Mouse (Mus musculus): ENCODE results near the gene Hs3st3a1.

The Hs3st3a1 gene

GRCm38 (mm10) chr11:64489587-64490433 lies 54.7 kb downstream of the Hs3st3a1 start:
- peak; percentile 20 to 24 for DNase-seq (ENCODE audit: low spot score in 2 of 2)

GRCm38 (mm10) chr11:64494448-64494847 lies 59.3 kb downstream of the Hs3st3a1 start:
- DNase-seq (ENCODE audit: low spot score in 2 of 2): no peak

GRCm38 (mm10) chr11:64495935-64496334 lies 60.8 kb downstream of the Hs3st3a1 start:
- DNase-seq (ENCODE audit: low spot score in 2 of 2): no peak

GRCm38 (mm10) chr11:64496677-64497076 lies 61.5 kb downstream of the Hs3st3a1 start:
- DNase-seq (ENCODE audit: low spot score in 2 of 2): no peak

GRCm38 (mm10) chr11:64500536-64501112 lies 65.5 kb downstream of the Hs3st3a1 start:
- peak in 1 of 2 experiments; percentile 45 for DNase-seq (ENCODE audit: low spot score in 2 of 2)

GRCm38 (mm10) chr11:64503040-64503439 lies 67.9 kb downstream of the Hs3st3a1 start:
- no peak for DNase-seq (ENCODE audit: low spot score in 2 of 2)

GRCm38 (mm10) chr11:64505924-64506323 lies 70.8 kb downstream of the Hs3st3a1 start:
- DNase-seq (ENCODE audit: low spot score in 2 of 2): no peak

- no peak for DNase-seq (ENCODE audit: low spot score in 2 of 2)
These were observed 71.9 kb downstream of the Hs3st3a1 start for GRCm38 (mm10) chr11:64507024-64507423.

GRCm38 (mm10) chr11:64509106-64509505 lies 74.0 kb downstream of the Hs3st3a1 start:
- no peak for DNase-seq (ENCODE audit: low spot score in 2 of 2)

- DNase-seq (ENCODE audit: low spot score in 2 of 2): no peak
These were observed 77.2 kb downstream of the Hs3st3a1 start for GRCm38 (mm10) chr11:64512301-64512700.

- DNase-seq (ENCODE audit: low spot score in 2 of 2): no peak
These were observed 78.3 kb downstream of the Hs3st3a1 start for GRCm38 (mm10) chr11:64513419-64513818.

- no peak for DNase-seq (ENCODE audit: low spot score in 2 of 2)
These were observed 81.8 kb downstream of the Hs3st3a1 start for GRCm38 (mm10) chr11:64516712-64517589.

- peak in 1 of 2 experiments; percentile 25 for DNase-seq (ENCODE audit: low spot score in 2 of 2)
These were observed 83.2 kb downstream of the Hs3st3a1 start for GRCm38 (mm10) chr11:64518146-64518841.

GRCm38 (mm10) chr11:64523993-64524570 lies 89.0 kb downstream of the Hs3st3a1 start:
- no peak for DNase-seq (ENCODE audit: low spot score in 2 of 2)

GRCm38 (mm10) chr11:64537230-64537629 lies 102.1 kb downstream of the Hs3st3a1 start:
- no peak for DNase-seq (ENCODE audit: low spot score in 2 of 2)

- no peak for DNase-seq (ENCODE audit: low spot score in 2 of 2)
These were observed 106.7 kb downstream of the Hs3st3a1 start for GRCm38 (mm10) chr11:64541866-64542265.

GRCm38 (mm10) chr11:64542335-64542734 lies 107.2 kb downstream of the Hs3st3a1 start:
- no peak for DNase-seq (ENCODE audit: low spot score in 2 of 2)

GRCm38 (mm10) chr11:64543181-64543641 lies 108.1 kb downstream of the Hs3st3a1 start:
- no peak for DNase-seq (ENCODE audit: low spot score in 2 of 2)

- no peak for DNase-seq (ENCODE audit: low spot score in 2 of 2)
These were observed 109.1 kb downstream of the Hs3st3a1 start for GRCm38 (mm10) chr11:64544236-64544635.

GRCm38 (mm10) chr11:64549380-64549779 lies 114.2 kb downstream of the Hs3st3a1 start:
- DNase-seq (ENCODE audit: low spot score in 2 of 2): no peak

- DNase-seq (ENCODE audit: low spot score in 2 of 2): peak in 1 of 2 experiments; percentile 29
These were observed 114.8 kb downstream of the Hs3st3a1 start for GRCm38 (mm10) chr11:64549955-64550354.

Data from right cerebral cortex, postnatal 10 days (tissue).